Mouse (Mus musculus): ENCODE measurements at regions not wholly inside any gene's neighbourhood (a gene's known extent, or its start where the extent isn't known, plus 50 kb on each side); places are given as distances from the start of the nearest gene placed in this dataset.

GRCm38 (mm10) chr7:64054996-64055395 is 98.6 kb upstream of the Trpm1 start:
- no peaks in the 10 kb centered on the region for H3K9me3 ChIP-seq (ENCODE audit: control insufficient read depth, low read length)
- no peak overlapping the region for H3K4me2 ChIP-seq (ENCODE audit: low read depth, low read length)
- no peak overlapping the region for H3K27ac ChIP-seq (replicated peaks; ENCODE audit: low read depth, low read length)
- DNase-seq (ENCODE audit: low spot score) (no peak), ATAC-seq (ENCODE audit: low read depth) (no peak)
- H3K9ac ChIP-seq (ENCODE audit: low read depth, low read length): no peak overlapping the region
- no peaks in the 10 kb centered on the region for H3K36me3 ChIP-seq (ENCODE audit: control insufficient read depth, insufficient read depth, low read length)
- no peaks in the 10 kb centered on the region for H3K27me3 ChIP-seq (replicated peaks; ENCODE audit: control insufficient read depth, insufficient read depth, low read length)
- whole genome bisulfite sequencing: 75% methylated on average over 4 of the region's 4 CpGs
- peaks cover 8% of the 10 kb centered on the region; the same call in 1 of the 2 replicates for H3K4me1 ChIP-seq (ENCODE audit: control insufficient read depth, insufficient read depth, low read length)
- no peak overlapping the region for H3K4me3 ChIP-seq (ENCODE audit: low read depth, low read length)

GRCm38 (mm10) chr7:64053766-64054165 is 99.9 kb upstream of the Trpm1 start:
- no peak for ATAC-seq (ENCODE audit: low read depth)
- Histone ChIP-seq H3K4me2 (ENCODE audit: low read depth, low read length) (no peak overlapping the region), H3K36me3 (ENCODE audit: control insufficient read depth, insufficient read depth, low read length) (no peaks in the 10 kb centered on the region), H3K27me3 (replicated peaks; ENCODE audit: control insufficient read depth, insufficient read depth, low read length) (no peaks in the 10 kb centered on the region), H3K4me3 (ENCODE audit: low read depth, low read length) (no peak overlapping the region), H3K9me3 (ENCODE audit: control insufficient read depth, low read length) (no peaks in the 10 kb centered on the region), H3K9ac (ENCODE audit: low read depth, low read length) (no peak overlapping the region), H3K4me1 (ENCODE audit: control insufficient read depth, insufficient read depth, low read length) (peaks cover 8% of the 10 kb centered on the region; the same call in 1 of the 2 replicates), H3K27ac (replicated peaks; ENCODE audit: low read depth, low read length) (no peak overlapping the region)
- DNase-seq (ENCODE audit: low spot score): no peak
- 50% methylated on average over 12 of the region's 12 CpGs for WGBS

- ATAC-seq (ENCODE audit: low read depth): peak; percentile 32; the same call in 1 of the 2 replicates
- Histone ChIP-seq H3K9ac (ENCODE audit: low read depth, low read length) (no peak overlapping the region), H3K27ac (replicated peaks; ENCODE audit: low read depth, low read length) (no peak overlapping the region), H3K4me3 (ENCODE audit: low read depth, low read length) (no peak overlapping the region), H3K36me3 (ENCODE audit: control insufficient read depth, insufficient read depth, low read length) (no peaks in the 10 kb centered on the region), H3K4me1 (ENCODE audit: control insufficient read depth, insufficient read depth, low read length) (peaks cover 15% of the 10 kb centered on the region; the same call in 1 of the 2 replicates), H3K4me2 (ENCODE audit: low read depth, low read length) (no peak overlapping the region), H3K27me3 (replicated peaks; ENCODE audit: control insufficient read depth, insufficient read depth, low read length) (no peaks in the 10 kb centered on the region), H3K9me3 (ENCODE audit: control insufficient read depth, low read length) (no peaks in the 10 kb centered on the region)
- WGBS: 86% methylated on average over 9 of the region's 9 CpGs
- peak; percentile 76 for DNase-seq (ENCODE audit: low spot score)
These were observed 101.2 kb upstream of the Trpm1 start for GRCm38 (mm10) chr7:64052400-64052799.

- no peaks in the 10 kb centered on the region for H3K27me3 ChIP-seq (replicated peaks; ENCODE audit: control insufficient read depth, insufficient read depth, low read length)
- H3K27ac ChIP-seq (replicated peaks; ENCODE audit: low read depth, low read length): no peak overlapping the region
- H3K9me3 ChIP-seq (ENCODE audit: control insufficient read depth, low read length): no peaks in the 10 kb centered on the region
- H3K9ac ChIP-seq (ENCODE audit: low read depth, low read length): no peak overlapping the region
- ATAC-seq (ENCODE audit: low read depth): no peak
- 73% methylated on average over 3 of the region's 3 CpGs for WGBS
- H3K36me3 ChIP-seq (ENCODE audit: control insufficient read depth, insufficient read depth, low read length): no peaks in the 10 kb centered on the region
- no peak overlapping the region for H3K4me2 ChIP-seq (ENCODE audit: low read depth, low read length)
- peaks cover 15% of the 10 kb centered on the region; the same call in 1 of the 2 replicates for H3K4me1 ChIP-seq (ENCODE audit: control insufficient read depth, insufficient read depth, low read length)
- no peak overlapping the region for H3K4me3 ChIP-seq (ENCODE audit: low read depth, low read length)
- no peak for DNase-seq (ENCODE audit: low spot score)
These were observed 102.7 kb upstream of the Trpm1 start for GRCm38 (mm10) chr7:64050826-64051401.

- Histone ChIP-seq H3K9ac (ENCODE audit: low read depth, low read length) (no peak overlapping the region), H3K4me3 (ENCODE audit: low read depth, low read length) (no peak overlapping the region), H3K27ac (replicated peaks; ENCODE audit: low read depth, low read length) (no peak overlapping the region; the same call in 1 of the 2 replicates), H3K9me3 (ENCODE audit: control insufficient read depth, low read length) (no peaks in the 10 kb centered on the region), H3K4me1 (ENCODE audit: control insufficient read depth, insufficient read depth, low read length) (peaks cover 15% of the 10 kb centered on the region; the same call in 1 of the 2 replicates), H3K27me3 (replicated peaks; ENCODE audit: control insufficient read depth, insufficient read depth, low read length) (no peaks in the 10 kb centered on the region), H3K36me3 (ENCODE audit: control insufficient read depth, insufficient read depth, low read length) (no peaks in the 10 kb centered on the region), H3K4me2 (ENCODE audit: low read depth, low read length) (no peak overlapping the region)
- WGBS: 60% methylated on average over 5 of the region's 5 CpGs
- peak; percentile 64 for DNase-seq (ENCODE audit: low spot score)
- no peak for ATAC-seq (ENCODE audit: low read depth)
These were observed 103.4 kb upstream of the Trpm1 start for GRCm38 (mm10) chr7:64050246-64050645.

GRCm38 (mm10) chr7:64049183-64049965 is 104.3 kb upstream of the Trpm1 start:
- Histone ChIP-seq H3K27me3 (replicated peaks; ENCODE audit: control insufficient read depth, insufficient read depth, low read length) (no peaks in the 10 kb centered on the region), H3K9ac (ENCODE audit: low read depth, low read length) (peak overlapping the region; percentile 67), H3K4me3 (ENCODE audit: low read depth, low read length) (peak overlapping the region; percentile 45), H3K36me3 (ENCODE audit: control insufficient read depth, insufficient read depth, low read length) (no peaks in the 10 kb centered on the region), H3K4me2 (ENCODE audit: low read depth, low read length) (peak overlapping the region; percentile 74), H3K9me3 (ENCODE audit: control insufficient read depth, low read length) (no peaks in the 10 kb centered on the region), H3K4me1 (ENCODE audit: control insufficient read depth, insufficient read depth, low read length) (peaks cover 15% of the 10 kb centered on the region; the same call in 1 of the 2 replicates), H3K27ac (replicated peaks; ENCODE audit: low read depth, low read length) (no peak overlapping the region; the same call in 1 of the 2 replicates)
- ATAC-seq (ENCODE audit: low read depth) (no peak), DNase-seq (ENCODE audit: low spot score) (no peak)
- 73% methylated on average over 11 of the region's 11 CpGs for WGBS

GRCm38 (mm10) chr7:64048452-64049182 is 105.0 kb upstream of the Trpm1 start:
- Histone ChIP-seq H3K27me3 (replicated peaks; ENCODE audit: control insufficient read depth, insufficient read depth, low read length) (no peaks in the 10 kb centered on the region), H3K9me3 (ENCODE audit: control insufficient read depth, low read length) (no peaks in the 10 kb centered on the region), H3K9ac (ENCODE audit: low read depth, low read length) (peak overlapping the region; percentile 67), H3K36me3 (ENCODE audit: control insufficient read depth, insufficient read depth, low read length) (no peaks in the 10 kb centered on the region), H3K27ac (replicated peaks; ENCODE audit: low read depth, low read length) (peak overlapping the region; percentile 39; the same call in 1 of the 2 replicates), H3K4me2 (ENCODE audit: low read depth, low read length) (peak overlapping the region; percentile 74), H3K4me1 (ENCODE audit: control insufficient read depth, insufficient read depth, low read length) (peaks cover 15% of the 10 kb centered on the region; the same call in 1 of the 2 replicates), H3K4me3 (ENCODE audit: low read depth, low read length) (peak overlapping the region; percentile 45)
- ATAC-seq (ENCODE audit: low read depth) (peak; percentile 92), DNase-seq (ENCODE audit: low spot score) (peak; percentile 91)
- WGBS: 3% methylated on average over 21 of the region's 21 CpGs

- DNase-seq (ENCODE audit: low spot score) (no peak), ATAC-seq (ENCODE audit: low read depth) (no peak)
- peaks cover 15% of the 10 kb centered on the region; the same call in 1 of the 2 replicates for H3K4me1 ChIP-seq (ENCODE audit: control insufficient read depth, insufficient read depth, low read length)
- no peak overlapping the region for H3K4me3 ChIP-seq (ENCODE audit: low read depth, low read length)
- no peak overlapping the region for H3K27ac ChIP-seq (replicated peaks; ENCODE audit: low read depth, low read length)
- peak overlapping the region; percentile 74 for H3K4me2 ChIP-seq (ENCODE audit: low read depth, low read length)
- H3K36me3 ChIP-seq (ENCODE audit: control insufficient read depth, insufficient read depth, low read length): no peaks in the 10 kb centered on the region
- no peaks in the 10 kb centered on the region for H3K27me3 ChIP-seq (replicated peaks; ENCODE audit: control insufficient read depth, insufficient read depth, low read length)
- WGBS: 88% methylated on average over 4 of the region's 4 CpGs
- no peaks in the 10 kb centered on the region for H3K9me3 ChIP-seq (ENCODE audit: control insufficient read depth, low read length)
- no peak overlapping the region for H3K9ac ChIP-seq (ENCODE audit: low read depth, low read length)
These were observed 105.8 kb upstream of the Trpm1 start for GRCm38 (mm10) chr7:64047831-64048230.
